Mouse (Mus musculus) neural tube, embryonic 15.5 days (tissue): Measurements from ENCODE around the gene Adpgk. TPM values are rescaled to one million over a fixed set of nuclear protein-coding genes. Genes with fewer than 3 reads are reported as not detected.
A peak's percentile ranks its signal among the peaks of the same experiment; 100 is the strongest.
"Not testable (repeated sequence)": the region's sequence is repeated elsewhere in the genome, so short reads cannot be mapped to it uniquely, and the experiment has no call there.

Experiments used
- ATAC-seq: fragments of 200-750 bp; cut with Nextera tagmentation; 2 replicates; pipeline ENCODE4 v1.8.0; 2017; ENCODE audit warnings: mild to moderate bottlenecking, moderate TSS enrichment, moderate library complexity; ENCODE audit not compliant: low FRiP score
- H3K27ac ChIP-seq: fragments of 300-500 bp; sonication (generic); replicated peaks from 2 replicates; pipeline ENCODE4 v1.5.1; 2015; ENCODE audit warnings: mild to moderate bottlenecking, inconsistent platforms
- H3K27me3 ChIP-seq: fragments of 300-500 bp; sonication (generic); replicated peaks from 2 replicates; pipeline ENCODE4 v1.6.1; 2015; ENCODE audit warnings: inconsistent platforms
- H3K36me3 ChIP-seq: fragments of 300-500 bp; sonication (generic); 2 replicates; pipeline ENCODE4 v1.6.1; 2015; ENCODE audit warnings: inconsistent platforms
- H3K4me1 ChIP-seq: fragments of 300-500 bp; sonication (generic); 2 replicates; pipeline ENCODE4 v1.6.1; 2015; ENCODE audit warnings: inconsistent platforms
- H3K4me2 ChIP-seq: fragments of 300-500 bp; sonication (generic); 2 replicates; pipeline ENCODE4 v1.6.1; 2015; ENCODE audit warnings: inconsistent platforms, mild to moderate bottlenecking, moderate library complexity
- H3K4me3 ChIP-seq: fragments of 300-500 bp; sonication (generic); replicated peaks from 2 replicates; pipeline ENCODE4 v1.5.1; 2015; ENCODE audit warnings: mild to moderate bottlenecking, inconsistent platforms
- H3K9ac ChIP-seq: fragments of 300-500 bp; sonication (generic); replicated peaks from 2 replicates; pipeline ENCODE4 v1.6.1; 2015; ENCODE audit warnings: mild to moderate bottlenecking, inconsistent platforms
- H3K9me3 ChIP-seq: fragments of 300-500 bp; sonication (generic); replicated peaks from 2 replicates; pipeline ENCODE4 v1.6.1; 2016; ENCODE audit warnings: inconsistent platforms
- WGBS: fragments of 180-500 bp; shearing (Covaris S2); methylation state at CpG from one replicate; pipeline ENCODE4 v1.1.7; 2015; ENCODE audit warnings: mixed read lengths; 5-methylcytosine and 5-hydroxymethylcytosine counted together
- polyA plus RNA-seq: library from polyadenylated mRNA; unstranded; fragments of >200 nt; fragmentation: Nextera tagmentation; extraction: Ambion mirVana; gene quantifications from 2 replicates; pipeline ENCODE4 v1.2.1, GENCODE M21; 2015

Adpgk gene
- polyA plus RNA-seq, 1 experiment from 2014 or later: 24.1 TPM

GRCm38 (mm10) chr9:59339107-59339506 lies 47.7 kb downstream of the Adpgk start:
- Histone ChIP-seq H3K4me3 (no peak overlapping the region), H3K4me2 (no peak overlapping the region), H3K36me3 (peaks cover 56% of the 10 kb centered on the region), H3K9ac (no peak overlapping the region), H3K4me1 (no peaks in the 10 kb centered on the region), H3K27ac (no peak overlapping the region), H3K27me3 (no peaks in the 10 kb centered on the region), H3K9me3 (no peaks in the 10 kb centered on the region)
- no peak for ATAC-seq
- WGBS: 91% methylated on average over 5 of the region's 5 CpGs

GRCm38 (mm10) chr9:59340002-59340401 lies 48.6 kb downstream of the Adpgk start:
- no peaks in the 10 kb centered on the region for H3K4me1 ChIP-seq
- WGBS: 84% methylated on average over 9 of the region's 9 CpGs
- no peak overlapping the region for H3K27ac ChIP-seq
- H3K36me3 ChIP-seq: peaks cover 59% of the 10 kb centered on the region
- ATAC-seq: no peak
- H3K4me2 ChIP-seq: no peak overlapping the region
- H3K4me3 ChIP-seq: no peak overlapping the region
- H3K9ac ChIP-seq: no peak overlapping the region
- H3K27me3 ChIP-seq: no peaks in the 10 kb centered on the region
- no peaks in the 10 kb centered on the region for H3K9me3 ChIP-seq

GRCm38 (mm10) chr9:59346176-59346575 lies 54.8 kb downstream of the Adpgk start:
- Histone ChIP-seq H3K9me3 (no peaks in the 10 kb centered on the region), H3K4me3 (no peak overlapping the region), H3K4me1 (no peaks in the 10 kb centered on the region), H3K27ac (no peak overlapping the region), H3K27me3 (no peaks in the 10 kb centered on the region), H3K9ac (no peak overlapping the region), H3K36me3 (peaks cover 30% of the 10 kb centered on the region), H3K4me2 (no peak overlapping the region)
- WGBS: 81% methylated on average over 2 of the region's 2 CpGs
- ATAC-seq: no peak

GRCm38 (mm10) chr9:59352586-59353252 lies 61.4 kb downstream of the Adpgk start:
- Histone ChIP-seq H3K36me3 (no peaks in the 10 kb centered on the region), H3K4me2 (peak overlapping the region; percentile 75), H3K27ac (peak overlapping the region; percentile 87), H3K4me3 (peak overlapping the region; percentile 80), H3K4me1 (peaks cover 10% of the 10 kb centered on the region), H3K27me3 (no peaks in the 10 kb centered on the region), H3K9me3 (no peaks in the 10 kb centered on the region), H3K9ac (peak overlapping the region; percentile 94)
- 9% methylated on average over 15 of the region's 15 CpGs for WGBS
- ATAC-seq: peak; percentile 38

- Histone ChIP-seq H3K9ac (peak within 1 kb of the TSS; percentile 94), H3K9me3 (no peaks in the 10 kb centered on the region), H3K4me1 (peaks cover 10% of the 10 kb centered on the region), H3K4me3 (peak within 1 kb of the TSS; percentile 80), H3K36me3 (no peaks in the 10 kb centered on the region), H3K4me2 (peak within 1 kb of the TSS; percentile 75), H3K27ac (peak within 1 kb of the TSS; percentile 87), H3K27me3 (no peaks in the 10 kb centered on the region)
- ATAC-seq: peak; percentile 87
- WGBS: under 1% methylated on average over 31 of the region's 32 CpGs
These were observed 61.9 kb downstream of the Adpgk start, which contains the start of gene Bbs4 for GRCm38 (mm10) chr9:59353253-59353639. TSS of gene Bbs4 (minus strand) at chr9:59353508.

- H3K4me1 ChIP-seq, H3K36me3 ChIP-seq, H3K9ac ChIP-seq, H3K27me3 ChIP-seq, H3K4me3 ChIP-seq, H3K4me2 ChIP-seq, H3K9me3 ChIP-seq, H3K27ac ChIP-seq, ATAC-seq: not testable (repeated sequence)
- WGBS: 52% methylated on average over 1 of the region's 1 CpGs
These were observed 66.7 kb downstream of the Adpgk start for GRCm38 (mm10) chr9:59358041-59358440.

- WGBS: 67% methylated on average over 2 of the region's 3 CpGs
- ATAC-seq, H3K9ac ChIP-seq, H3K9me3 ChIP-seq, H3K4me2 ChIP-seq, H3K27ac ChIP-seq, H3K4me1 ChIP-seq, H3K36me3 ChIP-seq, H3K4me3 ChIP-seq, H3K27me3 ChIP-seq: not testable (repeated sequence)
These were observed 69.1 kb downstream of the Adpgk start for GRCm38 (mm10) chr9:59360487-59360886.

GRCm38 (mm10) chr9:59369220-59369619 lies 77.9 kb downstream of the Adpgk start:
- Histone ChIP-seq H3K9me3 (0 out of 2 replicates have a peak, but pooled peaks cover 7% of the 10 kb centered on the region), H3K4me2 (no peak overlapping the region), H3K4me1 (no peaks in the 10 kb centered on the region), H3K36me3 (no peaks in the 10 kb centered on the region), H3K27me3 (no peaks in the 10 kb centered on the region), H3K4me3 (no peak overlapping the region), H3K9ac (no peak overlapping the region), H3K27ac (no peak overlapping the region)
- ATAC-seq: no peak
- WGBS: 83% methylated on average over 5 of the region's 5 CpGs

- Histone ChIP-seq H3K4me3 (no peak overlapping the region), H3K27ac (no peak overlapping the region), H3K36me3 (no peaks in the 10 kb centered on the region), H3K4me2 (no peak overlapping the region), H3K27me3 (no peaks in the 10 kb centered on the region), H3K4me1 (no peaks in the 10 kb centered on the region), H3K9ac (no peak overlapping the region), H3K9me3 (0 out of 2 replicates have a peak, but pooled peaks cover 7% of the 10 kb centered on the region)
- 91% methylated on average over 9 of the region's 9 CpGs for WGBS
- no peak for ATAC-seq
These were observed 78.3 kb downstream of the Adpgk start for GRCm38 (mm10) chr9:59369646-59370045.

Other genes starting within 250 kb of the Adpgk start
- 37.8 and 43.0 TPM in 2 replicates for gene Bbs4, start 62.0 kb downstream of the Adpgk start, polyA plus RNA-seq
- 16.2 and 16.4 TPM in 2 replicates for gene Arih1, start 195.1 kb downstream of the Adpgk start, polyA plus RNA-seq
- 59.9 and 64.3 TPM in 2 replicates for gene Hexa, start 248.0 kb downstream of the Adpgk start, polyA plus RNA-seq
- gene Tmem202, start 248.3 kb downstream of the Adpgk start, polyA plus RNA-seq: 0.83 and 1.3 TPM in 2 replicates